Mouse (Mus musculus): Measurements from ENCODE around the gene Hoxd3. TPM values are rescaled to one million over a fixed set of nuclear protein-coding genes. Genes with fewer than 3 reads are reported as not detected.

The Hoxd3 gene
- polyA plus RNA-seq, 1 experiment from 2014 or later = 0.08 TPM

- Histone ChIP-seq H3K4me2 (ENCODE audit: low read depth, low read length, severe bottlenecking) (peak overlapping the region; percentile 48), H3K9ac (ENCODE audit: low read length) (peak overlapping the region; percentile 6; the same call in 1 of the 2 replicates), H3K9me3 (ENCODE audit: control insufficient read depth, low read length) (no peaks in the 10 kb centered on the region), H3K27ac (ENCODE audit: low read depth, low read length) (no peak overlapping the region), H3K4me1 (replicated peaks; ENCODE audit: control insufficient read depth, insufficient read depth, low read length) (peaks cover 6% of the 10 kb centered on the region), H3K27me3 (ENCODE audit: control insufficient read depth, insufficient read depth, low read length) (peaks cover 96% of the 10 kb centered on the region), H3K4me3 (ENCODE audit: low read depth, low read length) (peak overlapping the region; percentile 27), H3K36me3 (ENCODE audit: control insufficient read depth, insufficient read depth, low read length) (no peaks in the 10 kb centered on the region)
- 2% methylated on average over 36 of the region's 66 CpGs for WGBS
- ATAC-seq (replicated peaks; ENCODE audit: low FRiP score) (peak; percentile 39), DNase-seq (ENCODE audit: low spot score) (peak; percentile 68)
These were observed 6.7 kb upstream of the Hoxd3 start for GRCm38 (mm10) chr2:74704999-74705466.

DNA sequence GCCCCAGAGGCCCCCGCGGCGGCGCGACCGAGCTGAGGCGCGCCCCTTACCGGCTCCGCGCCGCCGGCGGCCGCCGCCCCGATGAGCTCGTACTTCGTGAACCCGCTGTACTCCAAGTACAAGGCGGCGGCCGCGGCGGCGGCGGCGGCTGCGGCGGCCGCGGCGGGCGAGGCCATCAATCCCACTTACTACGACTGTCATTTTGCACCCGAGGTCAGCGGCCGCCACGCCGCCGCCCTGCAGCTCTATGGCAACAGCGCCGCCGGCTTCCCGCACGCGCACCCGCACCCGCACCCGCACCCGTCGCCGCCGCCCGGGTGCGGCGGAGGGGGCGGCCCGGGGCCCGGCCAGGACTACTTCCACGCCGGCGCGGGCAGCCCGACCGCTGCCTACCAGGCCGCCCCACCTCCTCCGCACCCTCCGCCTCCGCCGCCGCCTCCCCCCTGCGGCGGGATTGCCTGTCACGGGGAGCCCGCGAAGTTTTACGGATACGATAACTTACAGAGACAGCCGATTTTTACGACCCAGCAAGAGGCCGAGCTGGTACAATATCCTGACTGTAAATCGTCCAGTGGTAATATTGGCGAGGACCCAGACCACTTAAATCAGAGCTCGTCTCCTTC is 6.1 kb upstream of the Hoxd3 start:
- Histone ChIP-seq H3K4me2 (ENCODE audit: low read depth, low read length, severe bottlenecking) (peak overlapping the region; percentile 48; the same call in 1 of the 2 replicates), H3K9ac (ENCODE audit: low read length) (0 out of 2 replicates have a peak overlapping the region, but pooled peaks have one; percentile 6), H3K36me3 (ENCODE audit: control insufficient read depth, insufficient read depth, low read length) (no peaks in the 10 kb centered on the region), H3K27ac (ENCODE audit: low read depth, low read length) (no peak overlapping the region), H3K4me1 (replicated peaks; ENCODE audit: control insufficient read depth, insufficient read depth, low read length) (peaks cover 6% of the 10 kb centered on the region), H3K4me3 (ENCODE audit: low read depth, low read length) (peak overlapping the region; percentile 27), H3K9me3 (ENCODE audit: control insufficient read depth, low read length) (no peaks in the 10 kb centered on the region), H3K27me3 (ENCODE audit: control insufficient read depth, insufficient read depth, low read length) (peaks cover 96% of the 10 kb centered on the region)
- under 1% methylated on average over 66 of the region's 85 CpGs for WGBS
- ATAC-seq (replicated peaks; ENCODE audit: low FRiP score) = no peak
- peak; percentile 77 for DNase-seq (ENCODE audit: low spot score)

DNA sequence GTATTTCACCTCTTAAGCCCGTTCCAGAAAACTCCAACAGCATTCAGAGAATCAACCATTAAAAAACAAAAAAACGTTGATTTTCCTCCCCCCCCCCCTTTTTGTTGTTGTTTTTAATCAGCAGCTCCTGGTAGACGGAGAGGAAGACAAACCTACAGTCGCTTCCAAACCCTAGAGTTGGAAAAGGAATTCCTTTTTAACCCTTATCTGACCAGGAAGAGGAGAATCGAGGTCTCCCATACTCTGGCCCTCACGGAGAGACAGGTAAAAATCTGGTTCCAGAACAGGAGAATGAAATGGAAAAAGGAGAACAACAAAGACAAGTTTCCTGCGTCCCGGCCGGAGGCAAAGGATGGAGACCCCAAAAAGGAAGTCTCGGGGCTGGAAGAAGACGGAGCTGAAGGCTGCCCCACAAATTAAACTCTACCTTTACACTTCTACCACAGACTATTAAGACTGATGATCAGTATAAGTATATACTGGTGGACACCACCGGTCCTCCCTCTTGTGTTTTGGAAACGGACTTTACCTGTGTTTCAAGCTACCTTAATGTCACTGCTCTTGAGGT is 5.2 kb upstream of the Hoxd3 start:
- H3K4me1 ChIP-seq (replicated peaks; ENCODE audit: control insufficient read depth, insufficient read depth, low read length) = peaks cover 6% of the 10 kb centered on the region
- H3K4me3 ChIP-seq (ENCODE audit: low read depth, low read length) = no peak overlapping the region
- H3K27ac ChIP-seq (ENCODE audit: low read depth, low read length) = no peak overlapping the region
- H3K9ac ChIP-seq (ENCODE audit: low read length) = no peak overlapping the region
- ATAC-seq (replicated peaks; ENCODE audit: low FRiP score) (no peak), DNase-seq (ENCODE audit: low spot score) (peak; percentile 50)
- under 1% methylated on average over 13 of the region's 13 CpGs for WGBS
- H3K36me3 ChIP-seq (ENCODE audit: control insufficient read depth, insufficient read depth, low read length) = no peaks in the 10 kb centered on the region
- H3K9me3 ChIP-seq (ENCODE audit: control insufficient read depth, low read length) = no peaks in the 10 kb centered on the region
- H3K27me3 ChIP-seq (ENCODE audit: control insufficient read depth, insufficient read depth, low read length) = peaks cover 94% of the 10 kb centered on the region
- no peak overlapping the region for H3K4me2 ChIP-seq (ENCODE audit: low read depth, low read length, severe bottlenecking)

- WGBS = 7% methylated on average over 7 of the region's 7 CpGs
These were observed 4.1 kb upstream of the Hoxd3 start for GRCm38 (mm10) chr2:74707599-74707998.

GRCm38 (mm10) chr2:74708676-74709075 is 3.1 kb upstream of the Hoxd3 start:
- Histone ChIP-seq H3K4me3 (ENCODE audit: low read depth, low read length) (no peak overlapping the region), H3K9me3 (ENCODE audit: control insufficient read depth, low read length) (no peaks in the 10 kb centered on the region), H3K27me3 (ENCODE audit: control insufficient read depth, insufficient read depth, low read length) (peaks cover 96% of the 10 kb centered on the region), H3K27ac (ENCODE audit: low read depth, low read length) (no peak overlapping the region), H3K4me2 (ENCODE audit: low read depth, low read length, severe bottlenecking) (no peak overlapping the region), H3K36me3 (ENCODE audit: control insufficient read depth, insufficient read depth, low read length) (no peaks in the 10 kb centered on the region), H3K4me1 (replicated peaks; ENCODE audit: control insufficient read depth, insufficient read depth, low read length) (peaks cover 11% of the 10 kb centered on the region), H3K9ac (ENCODE audit: low read length) (no peak overlapping the region)
- DNase-seq (ENCODE audit: low spot score) (no peak), ATAC-seq (replicated peaks; ENCODE audit: low FRiP score) (no peak)
- WGBS = 9% methylated on average over 4 of the region's 4 CpGs

More at GRCm38 (mm10) chr2:74707599-74707998, 4.1 kb upstream of the Hoxd3 start:
- Histone ChIP-seq H3K4me1 (replicated peaks; ENCODE audit: control insufficient read depth, insufficient read depth, low read length) (peaks cover 11% of the 10 kb centered on the region), H3K36me3 (ENCODE audit: control insufficient read depth, insufficient read depth, low read length) (no peaks in the 10 kb centered on the region), H3K9me3 (ENCODE audit: control insufficient read depth, low read length) (no peaks in the 10 kb centered on the region), H3K4me2 (ENCODE audit: low read depth, low read length, severe bottlenecking) (no peak overlapping the region), H3K27me3 (ENCODE audit: control insufficient read depth, insufficient read depth, low read length) (peaks cover 95% of the 10 kb centered on the region), H3K27ac (ENCODE audit: low read depth, low read length) (no peak overlapping the region), H3K4me3 (ENCODE audit: low read depth, low read length) (no peak overlapping the region), H3K9ac (ENCODE audit: low read length) (no peak overlapping the region)
- DNase-seq (ENCODE audit: low spot score) (no peak), ATAC-seq (replicated peaks; ENCODE audit: low FRiP score) (no peak)

- Histone ChIP-seq H3K4me1 (replicated peaks; ENCODE audit: control insufficient read depth, insufficient read depth, low read length) (peaks cover 9% of the 10 kb centered on the region), H3K9me3 (ENCODE audit: control insufficient read depth, low read length) (no peaks in the 10 kb centered on the region), H3K4me2 (ENCODE audit: low read depth, low read length, severe bottlenecking) (no peak overlapping the region), H3K36me3 (ENCODE audit: control insufficient read depth, insufficient read depth, low read length) (no peaks in the 10 kb centered on the region), H3K4me3 (ENCODE audit: low read depth, low read length) (no peak overlapping the region), H3K27me3 (ENCODE audit: control insufficient read depth, insufficient read depth, low read length) (peaks cover 95% of the 10 kb centered on the region), H3K9ac (ENCODE audit: low read length) (no peak overlapping the region), H3K27ac (ENCODE audit: low read depth, low read length) (no peak overlapping the region)
- DNase-seq (ENCODE audit: low spot score) (no peak), ATAC-seq (replicated peaks; ENCODE audit: low FRiP score) (no peak)
- WGBS = 5% methylated on average over 5 of the region's 5 CpGs
These were observed 2.0 kb upstream of the Hoxd3 start for GRCm38 (mm10) chr2:74709465-74710419.

DNA sequence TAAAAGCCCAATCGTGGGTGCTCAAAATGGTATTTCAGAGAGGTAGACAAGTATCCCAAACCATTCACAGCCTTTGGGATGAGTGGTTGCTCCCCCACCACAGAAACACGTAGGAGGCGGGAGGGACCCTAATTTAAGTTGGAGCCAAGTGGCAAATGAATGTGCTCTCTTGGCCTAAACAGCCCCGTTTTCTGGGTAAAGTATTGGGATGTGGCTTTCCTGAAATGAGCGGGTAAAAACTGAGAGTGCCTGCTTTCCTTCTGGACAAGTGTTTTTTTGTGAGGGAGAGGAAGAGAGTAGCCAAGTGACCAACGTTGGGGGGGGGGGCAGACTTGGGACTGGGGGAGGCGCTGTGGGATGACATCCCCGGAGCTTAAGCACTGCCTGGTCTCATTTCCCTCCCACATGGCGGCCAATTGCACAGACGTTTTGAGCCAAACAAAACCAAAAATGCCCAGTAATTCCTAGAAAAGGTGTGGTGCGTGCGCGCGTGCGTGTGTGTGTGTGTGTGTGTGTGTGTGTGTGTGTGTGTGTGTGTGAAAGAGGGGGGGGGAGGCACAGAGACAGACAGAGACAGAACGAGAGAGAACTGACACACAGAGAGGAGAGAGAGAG is 691 bp upstream of the Hoxd3 start:
- DNase-seq (ENCODE audit: low spot score) = no peak
- peaks cover 95% of the 10 kb centered on the region for H3K27me3 ChIP-seq (ENCODE audit: control insufficient read depth, insufficient read depth, low read length)
- H3K4me2 ChIP-seq (ENCODE audit: low read depth, low read length, severe bottlenecking) = no peak overlapping the region
- no peak overlapping the region for H3K9ac ChIP-seq (ENCODE audit: low read length)
- H3K27ac ChIP-seq (ENCODE audit: low read depth, low read length) = no peak overlapping the region
- H3K9me3 ChIP-seq (ENCODE audit: control insufficient read depth, low read length) = no peaks in the 10 kb centered on the region
- peaks cover 5% of the 10 kb centered on the region for H3K4me1 ChIP-seq (replicated peaks; ENCODE audit: control insufficient read depth, insufficient read depth, low read length)
- no peak overlapping the region for H3K4me3 ChIP-seq (ENCODE audit: low read depth, low read length)
- H3K36me3 ChIP-seq (ENCODE audit: control insufficient read depth, insufficient read depth, low read length) = no peaks in the 10 kb centered on the region
- no peak for ATAC-seq (replicated peaks; ENCODE audit: low FRiP score)
- 3% methylated on average over 16 of the region's 16 CpGs for WGBS

Data from forebrain, embryonic 11.5 days (tissue).